Mouse (Mus musculus) urinary bladder, postnatal 0 days (tissue): Measurements from ENCODE around the gene Slc5a7. TPM values are rescaled to one million over a fixed set of nuclear protein-coding genes. Genes with fewer than 3 reads are reported as not detected.

ENCODE experiments used
- polyA plus RNA-seq: library from polyadenylated mRNA; unstranded; fragments of >200 nt; fragmentation: Nextera tagmentation; extraction: Ambion mirVana; gene quantifications from 2 replicates; pipeline ENCODE4 v1.2.1, GENCODE M21; 2015

Slc5a7 gene
- polyA plus RNA-seq: 0.05 and 0.07 TPM in 2 replicates

GRCm38 (mm10) chr17:54298934-54299333 lies at the start of gene Slc5a7:
Gene Slc5a7 (minus strand): TSS chr17:54299034.

